Mouse (Mus musculus): ENCODE measurements around the gene Sart3. TPM values are rescaled to one million over a fixed set of nuclear protein-coding genes. Genes with fewer than 3 reads are reported as not detected.

Gene Sart3
- total and polyA plus RNA-seq, 2 experiments from 2014 or later: 26.5 to 51.1 TPM

GRCm38 (mm10) chr5:113712861-113713260 is 59.4 kb downstream of the Sart3 start:
- Histone ChIP-seq H3K9me3 (ENCODE audit: low read length) (no peaks in the 10 kb centered on the region), H3K4me3 (ENCODE audit: low read depth, low read length) (no peak overlapping the region), H3K4me1 (ENCODE audit: insufficient read depth, low read length) (peaks cover 17% of the 10 kb centered on the region), H3K27ac (ENCODE audit: low read depth, low read length) (no peak overlapping the region), H3K9ac (replicated peaks; ENCODE audit: low read length, poor library complexity, severe bottlenecking) (no peak overlapping the region), H3K36me3 (ENCODE audit: insufficient read depth, low read length) (no peaks in the 10 kb centered on the region), H3K4me2 (ENCODE audit: low read depth, low read length, poor library complexity, severe bottlenecking) (no peak overlapping the region), H3K27me3 (ENCODE audit: insufficient read depth, low read length) (no peaks in the 10 kb centered on the region)
- 80% methylated on average over 2 of the region's 2 CpGs for WGBS
- ATAC-seq (ENCODE audit: low FRiP score) (no peak), DNase-seq (ENCODE audit: low spot score) (no peak)
- no peak for TF ChIP-seq CTCF (IDR thresholded peaks at IDR 0.05)

- Histone ChIP-seq H3K36me3 (ENCODE audit: insufficient read depth, low read length) (no peaks in the 10 kb centered on the region), H3K4me1 (ENCODE audit: insufficient read depth, low read length) (no peaks in the 10 kb centered on the region), H3K4me2 (ENCODE audit: low read depth, low read length, poor library complexity, severe bottlenecking) (no peak overlapping the region), H3K27me3 (ENCODE audit: insufficient read depth, low read length) (no peaks in the 10 kb centered on the region), H3K9me3 (ENCODE audit: low read length) (no peaks in the 10 kb centered on the region), H3K9ac (replicated peaks; ENCODE audit: low read length, poor library complexity, severe bottlenecking) (no peak overlapping the region), H3K27ac (ENCODE audit: low read depth, low read length) (peak overlapping the region; percentile 48), H3K4me3 (ENCODE audit: low read depth, low read length) (no peak overlapping the region)
- 37% methylated on average over 21 of the region's 21 CpGs for WGBS
- ATAC-seq (ENCODE audit: low FRiP score): no peak
- no peak for TF ChIP-seq CTCF (IDR thresholded peaks at IDR 0.05)
- DNase-seq (ENCODE audit: low spot score): peak; percentile 36
These were observed 68.3 kb downstream of the Sart3 start for GRCm38 (mm10) chr5:113703803-113704585.

- Histone ChIP-seq H3K36me3 (ENCODE audit: insufficient read depth, low read length) (no peaks in the 10 kb centered on the region), H3K4me2 (ENCODE audit: low read depth, low read length, poor library complexity, severe bottlenecking) (no peak overlapping the region), H3K4me1 (ENCODE audit: insufficient read depth, low read length) (no peaks in the 10 kb centered on the region), H3K9me3 (ENCODE audit: low read length) (no peaks in the 10 kb centered on the region), H3K9ac (replicated peaks; ENCODE audit: low read length, poor library complexity, severe bottlenecking) (no peak overlapping the region), H3K27ac (ENCODE audit: low read depth, low read length) (no peak overlapping the region), H3K27me3 (ENCODE audit: insufficient read depth, low read length) (no peaks in the 10 kb centered on the region), H3K4me3 (ENCODE audit: low read depth, low read length) (no peak overlapping the region)
- TF ChIP-seq CTCF (IDR thresholded peaks at IDR 0.05): no peak
- DNase-seq (ENCODE audit: low spot score) (no peak), ATAC-seq (ENCODE audit: low FRiP score) (no peak)
- WGBS: 80% methylated on average over 19 of the region's 19 CpGs
These were observed 71.8 kb downstream of the Sart3 start for GRCm38 (mm10) chr5:113700388-113701023.

GRCm38 (mm10) chr5:113694415-113694814 is 77.9 kb downstream of the Sart3 start:
- Histone ChIP-seq H3K9me3 (ENCODE audit: low read length) (no peaks in the 10 kb centered on the region), H3K36me3 (ENCODE audit: insufficient read depth, low read length) (no peaks in the 10 kb centered on the region), H3K27me3 (ENCODE audit: insufficient read depth, low read length) (no peaks in the 10 kb centered on the region), H3K4me2 (ENCODE audit: low read depth, low read length, poor library complexity, severe bottlenecking) (no peak overlapping the region), H3K9ac (replicated peaks; ENCODE audit: low read length, poor library complexity, severe bottlenecking) (no peak overlapping the region), H3K4me1 (ENCODE audit: insufficient read depth, low read length) (peaks cover 12% of the 10 kb centered on the region; the same call in 1 of the 2 replicates), H3K4me3 (ENCODE audit: low read depth, low read length) (no peak overlapping the region), H3K27ac (ENCODE audit: low read depth, low read length) (peak overlapping the region; percentile 59)
- no peak for TF ChIP-seq CTCF (IDR thresholded peaks at IDR 0.05)
- ATAC-seq (ENCODE audit: low FRiP score): no peak
- DNase-seq (ENCODE audit: low spot score): peak; percentile 51
- WGBS: 30% methylated on average over 5 of the region's 5 CpGs

GRCm38 (mm10) chr5:113694000-113694399 is 78.3 kb downstream of the Sart3 start:
- ATAC-seq (ENCODE audit: low FRiP score) (no peak), DNase-seq (ENCODE audit: low spot score) (no peak)
- Histone ChIP-seq H3K4me3 (ENCODE audit: low read depth, low read length) (no peak overlapping the region), H3K4me2 (ENCODE audit: low read depth, low read length, poor library complexity, severe bottlenecking) (no peak overlapping the region), H3K36me3 (ENCODE audit: insufficient read depth, low read length) (no peaks in the 10 kb centered on the region), H3K27me3 (ENCODE audit: insufficient read depth, low read length) (no peaks in the 10 kb centered on the region), H3K9ac (replicated peaks; ENCODE audit: low read length, poor library complexity, severe bottlenecking) (no peak overlapping the region), H3K4me1 (ENCODE audit: insufficient read depth, low read length) (peaks cover 12% of the 10 kb centered on the region; the same call in 1 of the 2 replicates), H3K27ac (ENCODE audit: low read depth, low read length) (peak overlapping the region; percentile 59), H3K9me3 (ENCODE audit: low read length) (no peaks in the 10 kb centered on the region)
- WGBS: 56% methylated on average over 4 of the region's 4 CpGs
- TF ChIP-seq CTCF (IDR thresholded peaks at IDR 0.05): no peak

- DNase-seq (ENCODE audit: low spot score) (no peak), ATAC-seq (ENCODE audit: low FRiP score) (no peak)
- Histone ChIP-seq H3K4me1 (ENCODE audit: insufficient read depth, low read length) (peaks cover 12% of the 10 kb centered on the region; the same call in 1 of the 2 replicates), H3K27ac (ENCODE audit: low read depth, low read length) (no peak overlapping the region), H3K27me3 (ENCODE audit: insufficient read depth, low read length) (no peaks in the 10 kb centered on the region), H3K9ac (replicated peaks; ENCODE audit: low read length, poor library complexity, severe bottlenecking) (no peak overlapping the region), H3K9me3 (ENCODE audit: low read length) (no peaks in the 10 kb centered on the region), H3K4me3 (ENCODE audit: low read depth, low read length) (no peak overlapping the region), H3K36me3 (ENCODE audit: insufficient read depth, low read length) (no peaks in the 10 kb centered on the region), H3K4me2 (ENCODE audit: low read depth, low read length, poor library complexity, severe bottlenecking) (no peak overlapping the region)
- 86% methylated on average over 8 of the region's 8 CpGs for WGBS
- no peak for TF ChIP-seq CTCF (IDR thresholded peaks at IDR 0.05)
These were observed 79.0 kb downstream of the Sart3 start for GRCm38 (mm10) chr5:113693196-113693755.

Other genes with a start within 250 kb of the Sart3 start
- gene Cmklr1, start 122.1 kb downstream of the Sart3 start, total RNA-seq (2014; rRNA removed): 2.7 and 3.6 TPM in 2 replicates
- 0.63 and 1.1 TPM in 2 replicates for gene Cmklr1, start 122.1 kb downstream of the Sart3 start, polyA plus RNA-seq (2015; fragmentation: Nextera tagmentation; extraction: Ambion mirVana)
- gene 1700069L16Rik, start 47.7 kb downstream of the Sart3 start, total RNA-seq (2014; rRNA removed): not detected in 2 replicates
- gene 1700069L16Rik, start 47.7 kb downstream of the Sart3 start, polyA plus RNA-seq (2015; fragmentation: Nextera tagmentation; extraction: Ambion mirVana): not detected in 2 replicates
- 11.5 and 15.4 TPM in 2 replicates for gene Ficd, start 36.7 kb downstream of the Sart3 start, total RNA-seq (2014; rRNA removed)
- gene Ficd, start 36.7 kb downstream of the Sart3 start, polyA plus RNA-seq (2015; fragmentation: Nextera tagmentation; extraction: Ambion mirVana): 8.7 and 9.0 TPM in 2 replicates
- gene Iscu, start 238 bp upstream of the Sart3 start, total RNA-seq (2014; rRNA removed): 65.3 and 65.8 TPM in 2 replicates
- 96.9 and 102 TPM in 2 replicates for gene Iscu, start 238 bp upstream of the Sart3 start, polyA plus RNA-seq (2015; fragmentation: Nextera tagmentation; extraction: Ambion mirVana)
- 9.5 and 10.1 TPM in 2 replicates for gene Tmem119, start 28.0 kb upstream of the Sart3 start, total RNA-seq (2014; rRNA removed)
- gene Tmem119, start 28.0 kb upstream of the Sart3 start, polyA plus RNA-seq (2015; fragmentation: Nextera tagmentation; extraction: Ambion mirVana): 5.9 and 6.3 TPM in 2 replicates
- gene Selplg, start 60.1 kb upstream of the Sart3 start, total RNA-seq (2014; rRNA removed): 0.52 and 3.1 TPM in 2 replicates
- 1.9 and 2.3 TPM in 2 replicates for gene Selplg, start 60.1 kb upstream of the Sart3 start, polyA plus RNA-seq (2015; fragmentation: Nextera tagmentation; extraction: Ambion mirVana)
- gene Coro1c, start 136.2 kb upstream of the Sart3 start, total RNA-seq (2014; rRNA removed): 157 and 311 TPM in 2 replicates
- gene Coro1c, start 136.2 kb upstream of the Sart3 start, polyA plus RNA-seq (2015; fragmentation: Nextera tagmentation; extraction: Ambion mirVana): 165 and 171 TPM in 2 replicates
- gene Ssh1, start 221.4 kb upstream of the Sart3 start, total RNA-seq (2014; rRNA removed): 14.0 and 14.3 TPM in 2 replicates
- 9.8 and 12.4 TPM in 2 replicates for gene Ssh1, start 221.4 kb upstream of the Sart3 start, polyA plus RNA-seq (2015; fragmentation: Nextera tagmentation; extraction: Ambion mirVana)
- not detected in 2 replicates for gene Dao, start 231.2 kb upstream of the Sart3 start, total RNA-seq (2014; rRNA removed)
- 0.09 TPM in 1 of 2 replicates, not detected in the other for gene Dao, start 231.2 kb upstream of the Sart3 start, polyA plus RNA-seq (2015; fragmentation: Nextera tagmentation; extraction: Ambion mirVana)

Measured in midbrain, postnatal 0 days (tissue).